24 mouse cellular contexts compared by ENCODE assay signal in the genomic region with DNA sequence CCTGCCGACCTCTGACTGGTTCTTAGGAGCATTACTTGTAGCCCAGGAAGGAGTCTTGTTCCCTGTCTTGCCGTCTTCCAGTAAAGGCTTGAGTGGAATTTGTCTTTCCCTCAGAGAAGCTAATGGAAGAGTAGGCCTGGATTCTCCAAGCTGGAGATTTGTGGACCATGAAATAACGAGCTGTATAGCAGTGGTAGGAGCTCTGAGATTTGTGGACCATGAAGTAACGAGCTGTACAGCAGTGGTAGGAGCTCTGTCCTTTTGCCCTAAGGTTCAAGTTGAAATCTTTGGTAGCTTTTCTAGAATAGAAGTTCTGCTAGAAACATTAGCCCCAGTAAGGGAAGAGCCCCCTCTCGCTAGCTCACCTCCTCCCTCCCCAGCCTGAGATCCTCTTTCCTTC. TPM values are rescaled to one million over a fixed set of nuclear protein-coding genes. Genes with fewer than 3 reads are reported as not detected.
DNase-seq lines count a peak whose midpoint lies in the region; ATAC-seq and TF ChIP-seq lines count a peak whose summit lies in the region.
"Had no signal": no experiment of that assay in that cellular context is flagged by ENCODE, and none has a peak within 500 bp of the region (broad histone marks: within the 10 kb centered on the region; RNA-seq: fewer than 3 reads in every experiment).

No protein-coding gene starts in this region.

- H3K4me2 ChIP-seq in kidney, postnatal 0 days (ENCODE audit: low read length): no peak overlapping the region
- H3K4me2 ChIP-seq: embryonic facial prominence, embryonic 12.5 days; forebrain, embryonic 13.5 days; forebrain, embryonic 15.5 days had no signal

- H3K9ac ChIP-seq in kidney, postnatal 0 days (ENCODE audit: low read depth, low read length): no peak overlapping the region
- H3K9ac ChIP-seq in MEL (ENCODE audit: control insufficient read depth, low read depth, low read length, poor library complexity, severe bottlenecking): no peak overlapping the region
- H3K9ac ChIP-seq: embryonic facial prominence, embryonic 12.5 days; forebrain, embryonic 13.5 days; forebrain, embryonic 15.5 days had no signal

- no peaks in the 10 kb centered on the region for H3K9me3 ChIP-seq in kidney, postnatal 0 days (replicated peaks; ENCODE audit: low read length)
- H3K9me3 ChIP-seq in MEL (replicated peaks; ENCODE audit: insufficient read depth, low read length): no peaks in the 10 kb centered on the region
- H3K9me3 ChIP-seq: embryonic facial prominence, embryonic 10.5 days; embryonic facial prominence, embryonic 12.5 days; forebrain, embryonic 13.5 days; forebrain, embryonic 15.5 days had no signal

- no peak for TF ChIP-seq EP300 in MEL (IDR thresholded peaks at IDR 0.05; ENCODE audit: low read depth in 1 of 2, low read length in 2 of 2)

- no peak for TF ChIP-seq RAD21 in MEL (IDR thresholded peaks at IDR 0.05; ENCODE audit: low read depth, low read length)

- DNase-seq in kidney, adult 2 months: peak; percentile 59
- no peak for DNase-seq in kidney, adult 18-20 months
- peak; percentile 23 for DNase-seq in kidney, postnatal 0 days (ENCODE audit: low spot score)
- no peak for DNase-seq in kidney, adult 8-10 months
- no peak for DNase-seq in MEL (ENCODE audit: low read depth, low spot score)
- DNase-seq in neural tube, embryonic 10.5 days (ENCODE audit: extremely low spot score, low spot score): no peak
- DNase-seq: adrenal gland, adult 8-10 months; adrenal gland, postnatal 14 days; adrenal gland, postnatal 36 days; cerebellum, adult 11-12 months; cerebellum, adult 2 months; cerebellum, adult 9-10 months; cerebellum, postnatal 10 days; cerebellum, postnatal 25 days had no signal

- ATAC-seq in kidney, postnatal 0 days (replicated peaks; ENCODE audit: low FRiP score, low read depth): no peak; the same call in 1 of the 2 replicates
- ATAC-seq: activated CD4-positive, CD25-positive, alpha-beta regulatory T cell, adult 4 months; forebrain, embryonic 13.5 days; forebrain, embryonic 15.5 days; Patski had no signal

- no peak for TF ChIP-seq POLR2A in kidney, adult 2 months (IDR thresholded peaks at IDR 0.05; ENCODE audit: low read depth, low read length)
- TF ChIP-seq POLR2A in MEL (IDR thresholded peaks at IDR 0.05; ENCODE audit: control insufficient read depth in 1 of 2, insufficient read depth in 1 of 2, low read depth in 1 of 2, low read length in 2 of 2, poor library complexity in 1 of 2): no peak

- H3K36me3 ChIP-seq in kidney, adult 2 months (ENCODE audit: control insufficient read depth, insufficient read depth, low read length): peaks cover 2% of the 10 kb centered on the region
- peaks cover 48% of the 10 kb centered on the region for H3K36me3 ChIP-seq in kidney, postnatal 0 days (ENCODE audit: insufficient read depth, low read length)
- peaks cover 0 to 32% of the 10 kb centered on the region in 2 experiments; a peak in 2 of 4 replicates for H3K36me3 ChIP-seq in MEL (ENCODE audit: control insufficient read depth in 1 of 2, insufficient read depth in 2 of 2, low read length in 2 of 2)

- WGBS in kidney, adult 2 months: 45% methylated on average over 5 of the region's 5 CpGs
- WGBS in kidney, postnatal 0 days: 52% methylated on average over 5 of the region's 5 CpGs

- no peak for TF ChIP-seq CTCF in kidney, adult 2 months (conservative IDR thresholded peaks at IDR 0.05; ENCODE audit: insufficient read depth, insufficient read length, low read depth, low read length)
- no peak for TF ChIP-seq CTCF in kidney, postnatal 0 days (IDR thresholded peaks at IDR 0.05; ENCODE audit: low read depth)
- TF ChIP-seq CTCF in MEL (IDR thresholded peaks at IDR 0.05 in 2 of 3, conservative IDR thresholded peaks at IDR 0.05 in 1 of 3; ENCODE audit: control insufficient read depth in 1 of 3, insufficient read depth in 1 of 3, low read depth in 2 of 3, low read length in 3 of 3, poor library complexity in 1 of 3, severe bottlenecking in 1 of 3): no peak

- H3K79me2 ChIP-seq in MEL (ENCODE audit: control insufficient read depth, insufficient read depth, low read length, poor library complexity): no peaks in the 10 kb centered on the region; the same call in 1 of the 2 replicates

- H3K4me3 ChIP-seq in kidney, adult 2 months (ENCODE audit: insufficient read depth, low read depth, low read length): no peak overlapping the region
- no peak overlapping the region for H3K4me3 ChIP-seq in kidney, postnatal 0 days (replicated peaks; ENCODE audit: low read depth, low read length)
- no peak overlapping the region for H3K4me3 ChIP-seq in MEL (ENCODE audit: control insufficient read depth in 1 of 2, insufficient read depth in 1 of 2, low read depth in 2 of 2, low read length in 2 of 2)
- H3K4me3 ChIP-seq: embryonic facial prominence, embryonic 10.5 days; embryonic facial prominence, embryonic 12.5 days; forebrain, embryonic 13.5 days; forebrain, embryonic 15.5 days had no signal

- peak overlapping the region; percentile 67 for H3K27ac ChIP-seq in kidney, adult 2 months (ENCODE audit: insufficient read depth, low read depth, low read length)
- H3K27ac ChIP-seq in kidney, postnatal 0 days: no peak overlapping the region
- H3K27ac ChIP-seq in MEL (ENCODE audit: control insufficient read depth, low read depth, low read length): no peak overlapping the region
- H3K27ac ChIP-seq: embryonic facial prominence, embryonic 10.5 days; embryonic facial prominence, embryonic 12.5 days; forebrain, embryonic 13.5 days; forebrain, embryonic 15.5 days had no signal

- H3K4me1 ChIP-seq in kidney, adult 2 months (ENCODE audit: control insufficient read depth, insufficient read depth, low read length): peaks cover 29% of the 10 kb centered on the region; the same call in 1 of the 2 replicates
- H3K4me1 ChIP-seq in kidney, postnatal 0 days (replicated peaks; ENCODE audit: insufficient read depth, low read length): no peaks in the 10 kb centered on the region; the same call in 1 of the 2 replicates
- no peaks in the 10 kb centered on the region for H3K4me1 ChIP-seq in MEL (ENCODE audit: control insufficient read depth in 1 of 2, insufficient read depth in 2 of 2, low read length in 2 of 2)

- H3K27me3 ChIP-seq in kidney, adult 2 months (replicated peaks; ENCODE audit: control insufficient read depth, insufficient read depth, low read length): no peaks in the 10 kb centered on the region
- no peaks in the 10 kb centered on the region for H3K27me3 ChIP-seq in kidney, postnatal 0 days (ENCODE audit: insufficient read depth, low read length)
- no peaks in the 10 kb centered on the region for H3K27me3 ChIP-seq in MEL (ENCODE audit: control insufficient read depth in 1 of 2, insufficient read depth in 2 of 2, low read length in 2 of 2)
- H3K27me3 ChIP-seq: forebrain, embryonic 15.5 days; Patski had no signal

TF ChIP-seq in MEL, 35 proteins besides CTCF, POLR2A, EP300 and RAD21:
- no peak for TF ChIP-seq USF2 (IDR thresholded peaks at IDR 0.05; ENCODE audit: borderline replicate concordance in 1 of 2, insufficient read depth in 1 of 2, low read depth in 1 of 2, low read length in 2 of 2)
- TF ChIP-seq MEF2A (IDR thresholded peaks at IDR 0.05; ENCODE audit: extremely low read depth, insufficient replicate concordance, low read depth, low read length, poor library complexity, severe bottlenecking): no peak
- TF ChIP-seq POLR2AphosphoS2 (IDR thresholded peaks at IDR 0.05; ENCODE audit: low read length): 0 out of 2 replicates have a peak, but pooled peaks have one; percentile 11

RNA-seq across cellular contexts. Expression of gene 4930556J24Rik, which starts 1.8 kb away (rescaled TPM):
- 0.34 and 0.73 TPM in 2 replicates for polyA plus RNA-seq in kidney, adult 2 months (2012; rRNA removed)
- 0.61 and 1.2 TPM in 2 replicates for polyA plus RNA-seq in kidney, postnatal 0 days (2015; fragmentation: Nextera tagmentation; extraction: Ambion mirVana)
- total RNA-seq in MEL (2012; rRNA removed): 0.31 and 0.39 TPM in 2 replicates
- polyA plus RNA-seq in MEL (2012; ENCODE audit: insufficient read depth in 1 of 2, insufficient read length in 2 of 2, low read depth in 1 of 2, low replicate concordance in 2 of 2, missing spikeins in 1 of 2): under 1 TPM in 1 of 2 experiments, not detected in 1; 0.47 TPM
- total RNA-seq: adrenal gland, adult 18-20 months; adrenal gland, adult 8-10 months; adrenal gland, postnatal 14 days; adrenal gland, postnatal 36 days had no signal
- polyA plus RNA-seq: activated CD4-positive, CD25-positive, alpha-beta regulatory T cell, adult 4 months; embryonic facial prominence, embryonic 14.5 days; forebrain, embryonic 11.5 days; forebrain, embryonic 13.5 days; forebrain, embryonic 15.5 days had no signal

RNA-seq across cellular contexts. Expression of gene Gal3st1, which starts 5.0 kb away (rescaled TPM):
- 71.7 and 91.3 TPM in 2 replicates for polyA plus RNA-seq in kidney, adult 2 months (2012; rRNA removed)
- 26.2 and 30.3 TPM in 2 replicates for polyA plus RNA-seq in kidney, postnatal 0 days (2015; fragmentation: Nextera tagmentation; extraction: Ambion mirVana)
- 0.12 and 0.20 TPM in 2 replicates for total RNA-seq in MEL (2012; rRNA removed)
- under 1 TPM in 1 of 2 experiments, not detected in 1; 0.07 TPM for polyA plus RNA-seq in MEL (2012; ENCODE audit: insufficient read depth in 1 of 2, insufficient read length in 2 of 2, low read depth in 1 of 2, low replicate concordance in 2 of 2, missing spikeins in 1 of 2)
- total RNA-seq: adrenal gland, adult 18-20 months had no signal
- polyA plus RNA-seq: activated CD4-positive, CD25-positive, alpha-beta regulatory T cell, adult 4 months had no signal

RNA-seq across cellular contexts. Expression of gene Pes1, which starts 14.6 kb away (rescaled TPM):
- polyA plus RNA-seq in kidney, adult 2 months (2012; rRNA removed): 33.3 and 33.8 TPM in 2 replicates
- 55.0 and 61.7 TPM in 2 replicates for polyA plus RNA-seq in kidney, postnatal 0 days (2015; fragmentation: Nextera tagmentation; extraction: Ambion mirVana)
- total RNA-seq in MEL (2012; rRNA removed): 224 and 240 TPM in 2 replicates
- 100 to 1,000 TPM; 301 to 498 TPM for polyA plus RNA-seq in MEL (2012; ENCODE audit: insufficient read depth in 1 of 2, insufficient read length in 2 of 2, low read depth in 1 of 2, low replicate concordance in 2 of 2, missing spikeins in 1 of 2)

RNA-seq across cellular contexts. Expression of gene Tcn2, which starts 46.5 kb away (rescaled TPM):
- 2,179 and 2,584 TPM in 2 replicates for polyA plus RNA-seq in kidney, adult 2 months (2012; rRNA removed)
- 233 and 274 TPM in 2 replicates for polyA plus RNA-seq in kidney, postnatal 0 days (2015; fragmentation: Nextera tagmentation; extraction: Ambion mirVana)
- total RNA-seq in MEL (2012; rRNA removed): 11.4 and 14.1 TPM in 2 replicates
- 10 to 100 TPM in 1 of 2 experiments, not detected in 1; 16.0 TPM for polyA plus RNA-seq in MEL (2012; ENCODE audit: insufficient read depth in 1 of 2, insufficient read length in 2 of 2, low read depth in 1 of 2, low replicate concordance in 2 of 2, missing spikeins in 1 of 2)

RNA-seq across cellular contexts. Expression of gene Sec14l4, which starts 52.8 kb away (rescaled TPM):
- polyA plus RNA-seq in kidney, adult 2 months (2012; rRNA removed): 0.36 and 0.39 TPM in 2 replicates
- polyA plus RNA-seq in kidney, postnatal 0 days (2015; fragmentation: Nextera tagmentation; extraction: Ambion mirVana): not detected in 2 replicates
- not detected in 2 replicates for total RNA-seq in MEL (2012; rRNA removed)
- polyA plus RNA-seq in MEL (2012; ENCODE audit: insufficient read depth in 1 of 2, insufficient read length in 2 of 2, low read depth in 1 of 2, low replicate concordance in 2 of 2, missing spikeins in 1 of 2): not detected
- polyA plus RNA-seq: activated CD4-positive, CD25-positive, alpha-beta regulatory T cell, adult 4 months; C2C12; embryonic facial prominence, embryonic 10.5 days; embryonic facial prominence, embryonic 12.5 days; forebrain, embryonic 11.5 days; forebrain, embryonic 13.5 days; forebrain, embryonic 15.5 days; Patski had no signal

Comparison
In these comparisons a context has a peak if more than half of its experiments do, and no peak if none do; other contexts are left out.
1. DNase-seq: peak in kidney, adult 2 months (single experiment) and kidney, postnatal 0 days (single experiment); none in kidney, adult 18-20 months (single experiment), kidney, adult 8-10 months (0 of 2), MEL (single experiment) and neural tube, embryonic 10.5 days (single experiment).
2. RNA of gene Gal3st1, which starts 5.0 kb away (polyA plus RNA-seq): 71.7 to 91.3 TPM in kidney, adult 2 months and 26.2 to 30.3 TPM in kidney, postnatal 0 days; 0.07 TPM in MEL; every median in the first group is over 10 times any median in the second.